In the genomic region with DNA sequence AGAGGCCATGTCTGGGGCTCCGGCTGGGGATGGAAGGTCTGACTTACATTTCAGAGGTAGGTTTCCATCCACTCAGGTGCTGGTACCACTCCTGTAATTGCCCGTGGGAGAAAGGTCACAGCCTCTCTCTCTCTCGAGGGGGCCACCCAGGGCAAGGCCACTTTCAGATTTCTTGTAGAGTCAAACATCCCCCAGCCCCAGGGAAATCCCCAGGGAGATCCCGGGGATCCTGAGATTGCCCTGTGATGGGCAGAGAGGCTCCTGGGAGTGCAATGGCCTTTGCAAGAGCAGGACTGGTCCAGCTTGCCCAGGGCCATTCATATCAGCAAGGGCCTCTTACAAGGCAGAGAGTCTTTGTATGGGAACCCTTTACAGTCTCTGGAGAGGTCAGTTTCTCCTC, we compare ENCODE assay signal across 28 mouse cellular contexts.
"Had no signal": no experiment of that assay in that cellular context is flagged by ENCODE, and none has a peak within 500 bp of the region (broad histone marks: within the 10 kb centered on the region; RNA-seq: fewer than 3 reads in every experiment).

No protein-coding gene starts in this region.

- H3K4me3 ChIP-seq: heart, embryonic 12.5 days; heart, embryonic 13.5 days; heart, embryonic 15.5 days; hindbrain, embryonic 12.5 days; hindbrain, embryonic 13.5 days; hindbrain, embryonic 15.5 days; intestine, embryonic 15.5 days; kidney, embryonic 15.5 days; layer of hippocampus, adult 2 months; left cerebral cortex, adult 2 months had no signal

- H3K9me3 ChIP-seq: heart, embryonic 12.5 days; heart, embryonic 13.5 days; heart, embryonic 15.5 days; hindbrain, embryonic 12.5 days; hindbrain, embryonic 13.5 days; hindbrain, embryonic 15.5 days; intestine, embryonic 15.5 days; kidney, embryonic 15.5 days had no signal

- H3K36me3 ChIP-seq: heart, embryonic 12.5 days; heart, embryonic 13.5 days; heart, embryonic 15.5 days; hindbrain, embryonic 12.5 days; hindbrain, embryonic 13.5 days; hindbrain, embryonic 15.5 days; intestine, embryonic 15.5 days; kidney, embryonic 15.5 days had no signal

- H3K4me2 ChIP-seq: heart, embryonic 11.5 days; heart, embryonic 12.5 days; heart, embryonic 13.5 days; heart, embryonic 15.5 days; hindbrain, embryonic 12.5 days; hindbrain, embryonic 13.5 days; hindbrain, embryonic 14.5 days; hindbrain, embryonic 15.5 days; intestine, embryonic 15.5 days; kidney, embryonic 15.5 days had no signal

- H3K27ac ChIP-seq: heart, embryonic 13.5 days; heart, embryonic 15.5 days; hindbrain, embryonic 12.5 days; hindbrain, embryonic 14.5 days; hindbrain, embryonic 15.5 days; hindbrain, postnatal 0 days; intestine, embryonic 15.5 days; kidney, embryonic 15.5 days; kidney, postnatal 0 days; layer of hippocampus, adult 2 months; left cerebral cortex, adult 2 months had no signal

- ATAC-seq: hindbrain, postnatal 0 days; intestine, embryonic 15.5 days; intestine, embryonic 16.5 days; intestine, postnatal 0 days had no signal

- DNase-seq: heart, postnatal 10 days; heart, postnatal 4 days; kidney, adult 11 months; kidney, adult 18-20 months; kidney, adult 2 months; kidney, adult 8-10 months; kidney, adult 9 months; kidney, postnatal 10 days; kidney, postnatal 14 days; kidney, postnatal 25 days; layer of hippocampus, adult 9-11 months; layer of hippocampus, postnatal 36 days had no signal

- H3K27me3 ChIP-seq: hindbrain, embryonic 12.5 days; intestine, embryonic 15.5 days; kidney, embryonic 15.5 days had no signal

- H3K4me1 ChIP-seq: hindbrain, embryonic 12.5 days; kidney, embryonic 15.5 days had no signal

- H3K9ac ChIP-seq: heart, embryonic 12.5 days; heart, embryonic 13.5 days; heart, embryonic 15.5 days; hindbrain, embryonic 12.5 days; hindbrain, embryonic 13.5 days; hindbrain, embryonic 14.5 days; hindbrain, embryonic 15.5 days; intestine, embryonic 15.5 days; kidney, embryonic 15.5 days had no signal
